Mouse (Mus musculus) limb, embryonic 11.5 days (tissue): ENCODE data around the gene Ktn1. TPM values are rescaled to one million over a fixed set of nuclear protein-coding genes. Genes with fewer than 3 reads are reported as not detected.

Experiments used
- ATAC-seq: fragments of 200-750 bp; cut with Nextera tagmentation; 2 replicates; pipeline ENCODE4 v1.8.0; 2017; ENCODE audit warnings: low read depth; ENCODE audit not compliant: insufficient number of reproducible peaks, low FRiP score, low TSS enrichment
- DNase-seq: peaks from one replicate; pipeline ENCODE4 v3.0.0-alpha.2; 2015; ENCODE audit warnings: low spot score
- H3K27ac ChIP-seq: fragments of 300-500 bp; sonication (generic); replicated peaks from 2 replicates; pipeline ENCODE4 v1.5.1; 2014; ENCODE audit warnings: low read depth, mild to moderate bottlenecking, low read length
- H3K27me3 ChIP-seq: fragments of 300-500 bp; sonication (generic); 2 replicates; pipeline ENCODE4 v1.6.1; 2014; ENCODE audit warnings: mild to moderate bottlenecking, low read length, mixed read lengths; ENCODE audit not compliant: control insufficient read depth, insufficient read depth
- H3K36me3 ChIP-seq: fragments of 300-500 bp; sonication (generic); 2 replicates; pipeline ENCODE4 v1.6.1; 2014; ENCODE audit warnings: mild to moderate bottlenecking, low read length, moderate library complexity, mixed read lengths; ENCODE audit not compliant: control insufficient read depth, insufficient read depth
- H3K4me1 ChIP-seq: fragments of 300-500 bp; sonication (generic); 2 replicates; pipeline ENCODE4 v1.6.1; 2014; ENCODE audit warnings: low read length, mixed read lengths; ENCODE audit not compliant: control insufficient read depth, insufficient read depth
- H3K4me2 ChIP-seq: fragments of 300-500 bp; sonication (generic); 2 replicates; pipeline ENCODE4 v1.6.1; 2014; ENCODE audit warnings: low read depth, mild to moderate bottlenecking, moderate library complexity; ENCODE audit not compliant: severe bottlenecking
- H3K4me3 ChIP-seq: fragments of 300-500 bp; sonication (generic); 2 replicates; pipeline ENCODE4 v1.5.1; 2014; ENCODE audit warnings: low read depth, low read length
- H3K9ac ChIP-seq: fragments of 300-500 bp; sonication (generic); 2 replicates; pipeline ENCODE4 v1.6.1; 2014; ENCODE audit warnings: mild to moderate bottlenecking, low read length
- H3K9me3 ChIP-seq: fragments of 300-500 bp; sonication (generic); 2 replicates; pipeline ENCODE4 v1.6.1; 2016; ENCODE audit warnings: low read length; ENCODE audit not compliant: control insufficient read depth
- WGBS: fragments of 180-500 bp; shearing (Covaris S2); extraction: QIAGEN DNeasy Blood & Tissue Kit; methylation state at CpG from one replicate; pipeline ENCODE4 v1.1.7; 2014; 5-methylcytosine and 5-hydroxymethylcytosine counted together
- polyA plus RNA-seq: library from polyadenylated mRNA; unstranded; fragments of >200 nt; fragmentation: Nextera tagmentation; extraction: Ambion mirVana; gene quantifications from 2 replicates; pipeline ENCODE4 v1.2.1, GENCODE M21; 2014

Ktn1 gene
- polyA plus RNA-seq, 1 experiment from 2014 or later: 75.0 TPM

DNA sequence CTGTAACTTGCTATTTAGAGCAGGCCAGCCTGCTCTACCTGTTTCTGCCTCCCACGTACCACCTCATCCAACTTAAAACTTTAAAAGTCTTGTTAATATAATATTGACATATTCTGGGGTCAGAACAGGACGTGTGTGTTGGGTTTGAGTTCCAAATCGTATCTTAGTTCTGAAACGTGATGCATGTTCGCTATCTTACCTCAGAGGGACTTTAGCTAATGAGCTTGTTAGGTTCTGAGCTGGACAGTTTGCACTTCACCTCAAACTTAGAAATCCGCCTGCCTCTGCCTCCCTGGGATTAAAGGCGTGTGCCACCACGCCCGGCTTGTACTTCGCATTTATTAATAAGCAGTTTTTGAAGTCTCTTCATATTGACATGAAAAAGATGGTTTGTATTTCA, 34.6 kb downstream of the Ktn1 start:
- no peaks in the 10 kb centered on the region for H3K4me1 ChIP-seq
- DNase-seq (no peak), ATAC-seq (no peak)
- no peaks in the 10 kb centered on the region for H3K9me3 ChIP-seq
- no peak overlapping the region for H3K4me3 ChIP-seq
- no peak overlapping the region for H3K4me2 ChIP-seq
- 94% methylated on average over 10 of the region's 10 CpGs for WGBS
- peaks cover 9% of the 10 kb centered on the region for H3K36me3 ChIP-seq
- H3K27me3 ChIP-seq: no peaks in the 10 kb centered on the region
- H3K27ac ChIP-seq: no peak overlapping the region
- no peak overlapping the region for H3K9ac ChIP-seq

DNA sequence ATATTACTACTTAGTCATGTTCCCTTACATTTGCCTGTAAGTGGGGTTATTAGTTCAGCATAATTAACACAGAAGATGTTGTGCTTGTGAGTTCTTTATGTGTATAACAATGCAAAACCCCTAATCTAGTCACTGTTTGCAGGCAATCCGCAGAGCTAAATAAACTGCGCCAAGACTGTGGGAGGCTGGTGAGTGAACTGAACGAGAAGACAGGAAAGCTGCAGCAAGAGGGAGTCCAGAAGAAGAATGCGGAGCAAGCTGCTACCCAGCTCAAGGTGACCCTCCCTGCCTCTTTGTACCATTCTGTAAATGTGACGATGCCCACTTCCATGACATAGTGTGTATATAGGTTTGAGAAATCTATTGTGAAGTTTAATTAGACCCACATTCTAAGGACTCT, 36.3 kb downstream of the Ktn1 start:
- Histone ChIP-seq H3K9me3 (no peaks in the 10 kb centered on the region), H3K27ac (no peak overlapping the region), H3K9ac (no peak overlapping the region), H3K4me1 (no peaks in the 10 kb centered on the region), H3K4me3 (no peak overlapping the region), H3K36me3 (peaks cover 11% of the 10 kb centered on the region), H3K4me2 (no peak overlapping the region), H3K27me3 (no peaks in the 10 kb centered on the region)
- WGBS: 99% methylated on average over 5 of the region's 5 CpGs
- DNase-seq (no peak), ATAC-seq (no peak)

GRCm38 (mm10) chr14:47699126-47699525, 50.9 kb downstream of the Ktn1 start:
- WGBS: 88% methylated on average over 5 of the region's 5 CpGs
- Histone ChIP-seq H3K4me3 (no peak overlapping the region), H3K9ac (no peak overlapping the region), H3K9me3 (no peaks in the 10 kb centered on the region), H3K4me1 (no peaks in the 10 kb centered on the region), H3K27me3 (no peaks in the 10 kb centered on the region), H3K27ac (no peak overlapping the region), H3K4me2 (no peak overlapping the region), H3K36me3 (peaks cover 4% of the 10 kb centered on the region; the same call in 1 of the 2 replicates)
- ATAC-seq (no peak), DNase-seq (no peak)

DNA sequence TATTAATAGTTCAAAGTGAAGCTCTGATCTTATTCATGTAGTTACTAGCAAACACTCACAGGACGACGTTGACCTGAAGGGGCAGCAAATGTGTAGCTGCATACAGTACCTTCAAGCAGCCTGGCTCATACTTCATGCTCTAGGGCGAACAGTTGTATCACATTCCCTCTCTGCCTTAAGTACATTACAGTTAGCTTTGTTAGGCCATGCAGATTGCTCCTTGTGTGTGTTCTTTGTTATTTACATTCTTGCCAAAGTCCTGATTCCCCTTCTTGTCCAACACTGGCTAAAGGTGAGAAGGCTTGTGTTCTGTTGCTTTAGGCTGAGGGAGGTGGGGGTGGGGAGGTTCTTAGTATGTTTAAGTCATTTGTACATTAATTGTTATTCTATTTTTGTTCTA, 61.3 kb downstream of the Ktn1 start:
- Histone ChIP-seq H3K27me3 (no peaks in the 10 kb centered on the region), H3K4me3 (no peak overlapping the region), H3K9me3 (no peaks in the 10 kb centered on the region), H3K4me1 (no peaks in the 10 kb centered on the region), H3K9ac (no peak overlapping the region), H3K36me3 (peaks cover 13% of the 10 kb centered on the region; the same call in 1 of the 2 replicates), H3K27ac (no peak overlapping the region), H3K4me2 (no peak overlapping the region)
- no peak for DNase-seq
- 92% methylated on average over 3 of the region's 3 CpGs for WGBS
- ATAC-seq: no peak

GRCm38 (mm10) chr14:47715771-47716170, 67.5 kb downstream of the Ktn1 start:
- H3K4me2 ChIP-seq: no peak overlapping the region

GRCm38 (mm10) chr14:47717916-47718606, 69.8 kb downstream of the Ktn1 start:
- no peaks in the 10 kb centered on the region for H3K9me3 ChIP-seq
- no peak overlapping the region for H3K4me2 ChIP-seq
- H3K4me3 ChIP-seq: no peak overlapping the region
- DNase-seq (no peak), ATAC-seq (no peak)
- H3K27me3 ChIP-seq: no peaks in the 10 kb centered on the region
- WGBS: 87% methylated on average over 14 of the region's 14 CpGs
- H3K4me1 ChIP-seq: no peaks in the 10 kb centered on the region
- no peak overlapping the region for H3K9ac ChIP-seq
- H3K36me3 ChIP-seq: peaks cover 2% of the 10 kb centered on the region; the same call in 1 of the 2 replicates
- H3K27ac ChIP-seq: no peak overlapping the region

More at GRCm38 (mm10) chr14:47715771-47716170, 67.5 kb downstream of the Ktn1 start:
- H3K27me3 ChIP-seq: no peaks in the 10 kb centered on the region
- no peaks in the 10 kb centered on the region for H3K4me1 ChIP-seq
- DNase-seq (no peak), ATAC-seq (no peak)
- H3K9ac ChIP-seq: no peak overlapping the region
- H3K4me3 ChIP-seq: no peak overlapping the region
- H3K9me3 ChIP-seq: no peaks in the 10 kb centered on the region
- H3K27ac ChIP-seq: no peak overlapping the region
- H3K36me3 ChIP-seq: peaks cover 4% of the 10 kb centered on the region; the same call in 1 of the 2 replicates
- WGBS: 71% methylated on average over 3 of the region's 3 CpGs

DNA sequence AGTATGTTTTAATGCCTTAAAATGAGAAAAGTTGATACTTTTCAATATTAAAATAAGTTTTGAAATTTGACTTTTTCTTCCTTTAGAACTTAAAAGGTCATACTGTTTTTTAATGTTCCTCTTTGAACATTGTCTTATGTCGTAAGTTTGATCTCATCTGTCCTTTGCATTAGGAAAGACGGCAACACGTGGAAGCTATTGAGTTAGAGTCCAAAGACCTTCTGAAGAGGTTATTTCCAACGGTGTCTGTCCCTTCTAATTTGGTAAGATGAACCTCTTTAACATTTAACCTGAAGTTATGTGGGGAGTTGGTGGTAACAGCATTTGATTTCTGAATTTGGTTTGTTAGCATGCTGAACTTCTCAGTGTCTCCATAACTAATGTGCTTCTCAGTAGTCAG, 71.8 kb downstream of the Ktn1 start:
- no peak overlapping the region for H3K4me3 ChIP-seq
- WGBS: 90% methylated on average over 4 of the region's 4 CpGs
- H3K27me3 ChIP-seq: no peaks in the 10 kb centered on the region
- peaks cover 7% of the 10 kb centered on the region; the same call in 1 of the 2 replicates for H3K36me3 ChIP-seq
- H3K9ac ChIP-seq: no peak overlapping the region
- H3K9me3 ChIP-seq: no peaks in the 10 kb centered on the region
- no peak overlapping the region for H3K27ac ChIP-seq
- no peaks in the 10 kb centered on the region for H3K4me1 ChIP-seq
- ATAC-seq (no peak), DNase-seq (no peak)
- H3K4me2 ChIP-seq: no peak overlapping the region

GRCm38 (mm10) chr14:47723035-47723434, 74.8 kb downstream of the Ktn1 start:
- no peak overlapping the region for H3K4me3 ChIP-seq
- ATAC-seq (no peak), DNase-seq (no peak)
- no peak overlapping the region for H3K27ac ChIP-seq
- no peaks in the 10 kb centered on the region for H3K9me3 ChIP-seq
- no peaks in the 10 kb centered on the region for H3K4me1 ChIP-seq
- H3K4me2 ChIP-seq: no peak overlapping the region
- H3K36me3 ChIP-seq: peaks cover 9% of the 10 kb centered on the region
- H3K9ac ChIP-seq: no peak overlapping the region
- H3K27me3 ChIP-seq: no peaks in the 10 kb centered on the region

DNA sequence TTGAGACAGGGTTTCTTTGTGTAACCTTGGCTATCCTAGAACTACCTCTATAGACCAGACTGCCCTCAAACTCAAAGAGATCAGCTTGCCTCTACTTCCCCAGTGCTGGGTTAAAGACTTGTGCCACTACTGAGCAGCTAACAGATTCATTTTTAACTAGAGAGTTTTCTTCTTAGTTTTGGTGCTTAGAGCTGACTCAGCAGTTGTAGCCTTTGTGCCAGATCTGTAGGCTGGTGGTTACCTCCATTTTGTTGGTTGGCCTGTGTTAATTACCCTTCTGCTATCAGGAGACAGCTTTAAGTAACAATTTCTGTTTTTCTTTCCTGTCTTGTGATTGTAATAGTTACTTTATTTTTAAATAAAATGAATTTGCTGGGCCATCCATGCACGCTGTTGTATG, 80.3 kb downstream of the Ktn1 start:
- Histone ChIP-seq H3K36me3 (peaks cover 19% of the 10 kb centered on the region), H3K9me3 (no peaks in the 10 kb centered on the region), H3K4me2 (no peak overlapping the region), H3K4me3 (no peak overlapping the region), H3K27ac (no peak overlapping the region), H3K9ac (no peak overlapping the region), H3K4me1 (no peaks in the 10 kb centered on the region), H3K27me3 (no peaks in the 10 kb centered on the region)
- WGBS: 100% methylated on average over 1 of the region's 1 CpGs
- ATAC-seq (no peak), DNase-seq (no peak)
